Mouse (Mus musculus) intestine, embryonic 16.5 days (tissue): ENCODE results near the gene Xrcc3. TPM values are rescaled to one million over a fixed set of nuclear protein-coding genes. Genes with fewer than 3 reads are reported as not detected.

Experiments used
- ATAC-seq: fragments of 200-750 bp; cut with Nextera tagmentation; 2 replicates; pipeline ENCODE4 v1.8.0; 2017; ENCODE audit warnings: moderate TSS enrichment, moderate library complexity
- H3K27ac ChIP-seq: fragments of 300-500 bp; sonication (generic); 2 replicates; pipeline ENCODE4 v1.5.1; 2014; ENCODE audit warnings: mild to moderate bottlenecking, low read length
- H3K27me3 ChIP-seq: fragments of 300-500 bp; sonication (generic); replicated peaks from 2 replicates; pipeline ENCODE4 v1.6.1; 2014; ENCODE audit warnings: low read length, control low read depth, mixed read lengths; ENCODE audit not compliant: control insufficient read depth, insufficient read depth
- H3K36me3 ChIP-seq: fragments of 300-500 bp; sonication (generic); 2 replicates; pipeline ENCODE4 v1.6.1; 2014; ENCODE audit warnings: low read length, control low read depth; ENCODE audit not compliant: control insufficient read depth, insufficient read depth
- H3K4me1 ChIP-seq: fragments of 300-500 bp; sonication (generic); 2 replicates; pipeline ENCODE4 v1.6.1; 2014; ENCODE audit warnings: low read length, control low read depth, mixed read lengths; ENCODE audit not compliant: control insufficient read depth, insufficient read depth
- H3K4me2 ChIP-seq: fragments of 300-500 bp; sonication (generic); 2 replicates; pipeline ENCODE4 v1.6.1; 2014; ENCODE audit warnings: low read depth, low read length, control low read depth
- H3K4me3 ChIP-seq: fragments of 300-500 bp; sonication (generic); 2 replicates; pipeline ENCODE4 v1.5.1; 2014; ENCODE audit warnings: mild to moderate bottlenecking, low read length
- H3K9ac ChIP-seq: fragments of 300-500 bp; sonication (generic); 2 replicates; pipeline ENCODE4 v1.6.1; 2014; ENCODE audit warnings: low read depth, low read length
- H3K9me3 ChIP-seq: fragments of 300-500 bp; sonication (generic); 2 replicates; pipeline ENCODE4 v1.6.1; 2016; ENCODE audit warnings: low read length, control low read depth; ENCODE audit not compliant: control insufficient read depth
- WGBS: fragments of 180-500 bp; shearing (Covaris S2); extraction: QIAGEN DNeasy Blood & Tissue Kit; methylation state at CpG from one replicate; pipeline ENCODE4 v1.1.7; 2014; 5-methylcytosine and 5-hydroxymethylcytosine counted together
- polyA plus RNA-seq: library from polyadenylated mRNA; unstranded; fragments of >200 nt; fragmentation: Nextera tagmentation; extraction: Ambion mirVana; gene quantifications from 2 replicates; pipeline ENCODE4 v1.2.1, GENCODE M21; 2015

The Xrcc3 gene
- polyA plus RNA-seq, 1 experiment from 2014 or later: 11.0 TPM

DNA sequence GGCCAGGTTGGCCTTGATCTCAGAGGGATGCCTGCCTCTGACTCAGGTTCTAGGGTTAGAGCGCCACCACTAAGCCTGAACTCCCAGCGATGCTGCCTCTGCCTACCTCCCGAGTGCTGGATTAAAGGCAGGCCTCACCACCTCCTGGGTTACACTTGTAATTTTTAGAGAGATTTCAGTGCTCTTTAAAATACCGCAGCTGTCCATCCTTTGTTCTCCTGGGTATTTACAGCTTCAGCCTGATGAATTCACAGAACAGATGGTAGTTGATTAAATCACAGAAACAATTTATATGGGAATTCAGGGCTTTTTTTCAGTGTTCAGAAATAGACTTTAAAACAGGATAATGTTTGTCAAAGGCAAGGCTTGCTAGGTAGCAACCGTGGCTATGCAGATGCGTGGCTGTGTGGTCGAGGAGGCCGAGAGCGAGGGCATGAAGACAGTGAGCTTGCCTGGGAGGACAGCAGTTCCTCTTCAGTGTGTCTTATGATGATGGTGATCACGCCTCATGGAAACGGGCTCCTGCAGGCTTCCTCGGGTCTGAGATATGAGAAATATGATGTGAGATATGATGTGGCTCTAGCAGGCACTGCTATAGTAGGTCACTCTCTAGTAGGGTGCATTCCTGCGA lies 22.1 kb downstream of the Xrcc3 start:
- H3K4me1 ChIP-seq: peaks cover 27% of the 10 kb centered on the region
- no peak overlapping the region for H3K4me2 ChIP-seq
- peaks cover 33% of the 10 kb centered on the region for H3K36me3 ChIP-seq
- no peak overlapping the region for H3K9ac ChIP-seq
- ATAC-seq: no peak
- H3K9me3 ChIP-seq: no peaks in the 10 kb centered on the region
- no peak overlapping the region for H3K27ac ChIP-seq
- WGBS: 89% methylated on average over 13 of the region's 13 CpGs
- no peaks in the 10 kb centered on the region for H3K27me3 ChIP-seq
- no peak overlapping the region for H3K4me3 ChIP-seq

GRCm38 (mm10) chr12:111790631-111791030 lies 23.0 kb downstream of the Xrcc3 start:
- no peak for ATAC-seq
- H3K4me1 ChIP-seq: peaks cover 27% of the 10 kb centered on the region
- no peak overlapping the region for H3K4me2 ChIP-seq
- no peak overlapping the region for H3K4me3 ChIP-seq
- H3K9me3 ChIP-seq: no peaks in the 10 kb centered on the region
- peak overlapping the region; percentile 29; the same call in 1 of the 2 replicates for H3K9ac ChIP-seq
- H3K36me3 ChIP-seq: peaks cover 31% of the 10 kb centered on the region
- 87% methylated on average over 7 of the region's 7 CpGs for WGBS
- H3K27me3 ChIP-seq: no peaks in the 10 kb centered on the region
- H3K27ac ChIP-seq: peak overlapping the region; percentile 89

DNA sequence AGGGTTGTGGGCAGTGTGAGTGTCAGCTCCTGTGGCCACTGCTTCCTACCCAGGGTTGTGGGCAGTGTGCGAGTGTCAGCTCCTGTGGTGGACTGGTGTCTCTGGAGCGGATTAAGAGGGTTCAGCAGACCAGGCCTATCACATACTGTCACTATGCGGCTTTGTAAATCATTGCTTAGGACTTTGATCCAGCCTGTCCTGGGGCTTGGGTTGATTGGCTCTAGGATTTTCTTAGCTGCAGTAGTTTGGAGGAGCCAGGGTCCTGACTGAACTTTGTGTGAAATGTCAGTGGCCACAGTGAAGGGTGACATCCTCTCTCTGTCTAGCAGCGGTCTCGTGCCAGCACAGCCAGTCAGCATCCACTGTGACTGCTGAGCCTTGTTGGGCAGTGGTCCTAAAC lies 23.6 kb downstream of the Xrcc3 start:
- Histone ChIP-seq H3K4me3 (no peak overlapping the region), H3K27me3 (no peaks in the 10 kb centered on the region), H3K36me3 (peaks cover 29% of the 10 kb centered on the region), H3K4me1 (peaks cover 25% of the 10 kb centered on the region), H3K9ac (peak overlapping the region; percentile 34; the same call in 1 of the 2 replicates), H3K27ac (peak overlapping the region; percentile 89), H3K9me3 (no peaks in the 10 kb centered on the region), H3K4me2 (no peak overlapping the region; the same call in 1 of the 2 replicates)
- WGBS: 72% methylated on average over 5 of the region's 5 CpGs
- ATAC-seq: peak; percentile 71

- Histone ChIP-seq H3K27me3 (no peaks in the 10 kb centered on the region), H3K4me3 (no peak overlapping the region), H3K4me1 (peaks cover 13% of the 10 kb centered on the region), H3K4me2 (no peak overlapping the region), H3K27ac (no peak overlapping the region), H3K9ac (no peak overlapping the region), H3K9me3 (no peaks in the 10 kb centered on the region), H3K36me3 (peaks cover 37% of the 10 kb centered on the region)
- ATAC-seq: no peak
- 87% methylated on average over 6 of the region's 6 CpGs for WGBS
Measured at GRCm38 (mm10) chr12:111787015-111787414, 26.7 kb downstream of the Xrcc3 start.

DNA sequence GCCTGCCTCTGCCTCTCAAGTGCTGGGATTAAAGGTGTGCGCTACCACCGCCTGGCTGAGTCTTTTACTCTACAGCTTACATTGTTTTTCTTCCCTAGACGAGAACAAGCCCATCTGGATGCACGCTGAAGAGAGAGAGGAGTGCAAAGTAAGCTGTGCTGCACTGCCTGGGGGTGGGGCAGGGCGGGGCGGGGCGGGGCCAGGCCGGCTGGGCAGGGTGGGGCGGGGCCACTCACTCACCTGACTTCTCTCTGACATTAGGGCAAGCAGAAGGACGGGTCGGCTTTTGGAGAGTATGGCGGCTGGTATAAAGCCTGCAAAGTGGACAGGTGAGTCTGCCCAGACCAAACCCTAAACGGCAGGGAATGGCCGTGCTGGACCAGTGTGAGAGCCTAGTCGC lies 28.5 kb downstream of the Xrcc3 start:
- WGBS: 64% methylated on average over 15 of the region's 15 CpGs
- H3K9me3 ChIP-seq: no peaks in the 10 kb centered on the region
- H3K4me1 ChIP-seq: peaks cover 6% of the 10 kb centered on the region
- H3K4me2 ChIP-seq: no peak overlapping the region
- no peaks in the 10 kb centered on the region for H3K27me3 ChIP-seq
- peak; percentile 65 for ATAC-seq
- H3K4me3 ChIP-seq: no peak overlapping the region
- no peak overlapping the region for H3K27ac ChIP-seq
- peaks cover 39% of the 10 kb centered on the region for H3K36me3 ChIP-seq
- H3K9ac ChIP-seq: no peak overlapping the region

GRCm38 (mm10) chr12:111779544-111779943 lies 34.1 kb downstream of the Xrcc3 start:
- Histone ChIP-seq H3K4me1 (no peaks in the 10 kb centered on the region), H3K9ac (no peak overlapping the region), H3K27me3 (no peaks in the 10 kb centered on the region), H3K27ac (no peak overlapping the region), H3K4me2 (no peak overlapping the region), H3K36me3 (peaks cover 48% of the 10 kb centered on the region), H3K9me3 (0 out of 2 replicates have a peak, but pooled peaks cover 3% of the 10 kb centered on the region), H3K4me3 (no peak overlapping the region)
- 93% methylated on average over 1 of the region's 1 CpGs for WGBS
- no peak for ATAC-seq

GRCm38 (mm10) chr12:111777919-111778318 lies 35.8 kb downstream of the Xrcc3 start:
- ATAC-seq: peak; percentile 29; the same call in 1 of the 2 replicates
- H3K4me3 ChIP-seq: no peak overlapping the region
- H3K4me2 ChIP-seq: no peak overlapping the region
- WGBS: 80% methylated on average over 13 of the region's 13 CpGs
- H3K27me3 ChIP-seq: no peaks in the 10 kb centered on the region
- 0 out of 2 replicates have a peak, but pooled peaks cover 3% of the 10 kb centered on the region for H3K9me3 ChIP-seq
- H3K36me3 ChIP-seq: peaks cover 50% of the 10 kb centered on the region
- no peaks in the 10 kb centered on the region for H3K4me1 ChIP-seq
- no peak overlapping the region for H3K9ac ChIP-seq
- H3K27ac ChIP-seq: no peak overlapping the region

DNA sequence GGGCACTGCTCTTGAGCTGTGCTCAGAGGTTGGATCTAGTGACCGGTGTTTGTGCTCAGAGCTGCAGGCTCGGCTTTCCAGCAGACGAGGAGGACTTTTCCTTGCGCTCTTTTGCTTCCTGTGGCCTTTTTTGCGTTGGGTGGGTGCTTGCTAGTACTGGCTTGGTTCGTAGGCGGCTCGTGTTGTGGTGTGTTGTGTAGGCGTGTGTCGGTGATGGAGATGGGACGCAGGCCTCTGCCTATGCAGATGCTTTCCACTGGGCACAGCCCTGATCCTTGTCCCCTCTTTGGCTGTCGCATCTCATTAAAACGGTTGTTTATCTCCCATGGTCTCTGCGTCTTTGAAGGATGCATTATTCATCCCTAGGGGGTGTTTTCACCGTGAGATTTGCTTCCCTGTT lies 38.8 kb downstream of the Xrcc3 start:
- no peak for ATAC-seq
- WGBS: 80% methylated on average over 15 of the region's 15 CpGs
- H3K9me3 ChIP-seq: 0 out of 2 replicates have a peak, but pooled peaks cover 3% of the 10 kb centered on the region
- H3K36me3 ChIP-seq: peaks cover 47% of the 10 kb centered on the region
- no peak overlapping the region for H3K9ac ChIP-seq
- no peak overlapping the region for H3K27ac ChIP-seq
- no peaks in the 10 kb centered on the region for H3K4me1 ChIP-seq
- H3K4me2 ChIP-seq: no peak overlapping the region
- no peak overlapping the region for H3K4me3 ChIP-seq
- H3K27me3 ChIP-seq: no peaks in the 10 kb centered on the region

GRCm38 (mm10) chr12:111774156-111774555 lies 39.5 kb downstream of the Xrcc3 start:
- Histone ChIP-seq H3K36me3 (peaks cover 40% of the 10 kb centered on the region), H3K4me2 (no peak overlapping the region), H3K4me3 (no peak overlapping the region), H3K9me3 (no peaks in the 10 kb centered on the region), H3K9ac (no peak overlapping the region), H3K27me3 (no peaks in the 10 kb centered on the region), H3K27ac (no peak overlapping the region), H3K4me1 (peaks cover 4% of the 10 kb centered on the region)
- ATAC-seq: no peak
- 81% methylated on average over 16 of the region's 16 CpGs for WGBS

GRCm38 (mm10) chr12:111770651-111771050 lies 43.0 kb downstream of the Xrcc3 start:
- H3K36me3 ChIP-seq: peaks cover 20% of the 10 kb centered on the region
- H3K4me1 ChIP-seq: peaks cover 24% of the 10 kb centered on the region
- H3K9me3 ChIP-seq: no peaks in the 10 kb centered on the region
- no peak overlapping the region for H3K4me3 ChIP-seq
- no peak for ATAC-seq
- H3K9ac ChIP-seq: no peak overlapping the region
- H3K27ac ChIP-seq: no peak overlapping the region
- 86% methylated on average over 10 of the region's 10 CpGs for WGBS
- H3K4me2 ChIP-seq: no peak overlapping the region
- H3K27me3 ChIP-seq: no peaks in the 10 kb centered on the region
